Mouse (Mus musculus): Measurements from ENCODE around the gene Ptgfrn.

- TF ChIP-seq CTCF (conservative IDR thresholded peaks at IDR 0.05; ENCODE audit: insufficient read depth, insufficient read length, low read depth, low read length) (no peak), POLR2A (IDR thresholded peaks at IDR 0.05; ENCODE audit: low read depth, low read length) (no peak)
These were observed 102.8 kb downstream of the Ptgfrn start for GRCm38 (mm10) chr3:101007112-101007782.
